Mouse (Mus musculus) heart, postnatal 0 days (tissue): ENCODE measurements around the gene Vmn1r196. TPM values are rescaled to one million over a fixed set of nuclear protein-coding genes. Genes with fewer than 3 reads are reported as not detected.

Experiments used
- ATAC-seq: fragments of 200-750 bp; cut with Nextera tagmentation; 2 replicates; pipeline ENCODE4 v1.8.0; 2017; ENCODE audit warnings: low read depth, moderate number of reproducible peaks, moderate library complexity; ENCODE audit not compliant: insufficient read depth
- DNase-seq: peaks from one replicate; pipeline ENCODE4 v3.0.0-alpha.2; 2016; ENCODE audit warnings: low spot score
- H3K27ac ChIP-seq: fragments of 300-500 bp; sonication (generic); 2 replicates; pipeline ENCODE4 v1.5.1; 2014; ENCODE audit warnings: low read depth, mild to moderate bottlenecking
- H3K27me3 ChIP-seq: fragments of 300-500 bp; sonication (generic); 2 replicates; pipeline ENCODE4 v1.6.1; 2014; ENCODE audit warnings: low read length, mixed read lengths; ENCODE audit not compliant: control insufficient read depth, insufficient read depth
- H3K36me3 ChIP-seq: fragments of 300-500 bp; sonication (generic); replicated peaks from 2 replicates; pipeline ENCODE4 v1.6.1; 2014; ENCODE audit warnings: low read length, mixed read lengths; ENCODE audit not compliant: control insufficient read depth, insufficient read depth
- H3K4me1 ChIP-seq: fragments of 300-500 bp; sonication (generic); 2 replicates; pipeline ENCODE4 v1.6.1; 2014; ENCODE audit warnings: antibody characterized with exemption; ENCODE audit not compliant: control insufficient read depth, insufficient read depth
- H3K4me2 ChIP-seq: fragments of 300-500 bp; sonication (generic); 2 replicates; pipeline ENCODE4 v1.6.1; 2014; ENCODE audit warnings: low read depth, mild to moderate bottlenecking, low read length, moderate library complexity
- H3K4me3 ChIP-seq: fragments of 300-500 bp; sonication (generic); 2 replicates; pipeline ENCODE4 v1.5.1; 2014; ENCODE audit warnings: low read depth, low read length
- H3K9ac ChIP-seq: fragments of 300-500 bp; sonication (generic); replicated peaks from 2 replicates; pipeline ENCODE4 v1.6.1; 2014; ENCODE audit warnings: low read depth, low read length, mixed read lengths
- H3K9me3 ChIP-seq: fragments of 300-500 bp; sonication (generic); replicated peaks from 2 replicates; pipeline ENCODE4 v1.6.1; 2016; ENCODE audit warnings: low read length; ENCODE audit not compliant: control insufficient read depth
- CTCF ChIP-seq: IDR thresholded peaks from 2 replicates; pipeline ENCODE4 v1.5.1; 2016; ENCODE audit warnings: antibody characterized with exemption, control low read depth, low read depth
- EP300 ChIP-seq: IDR thresholded peaks from 2 replicates; pipeline ENCODE4 v1.6.1; 2016; ENCODE audit warnings: antibody characterized with exemption, low read depth
- WGBS: fragments of 180-500 bp; shearing (Covaris S2); extraction: QIAGEN DNeasy Blood & Tissue Kit; methylation state at CpG from one replicate; pipeline ENCODE4 v1.1.7; 2014; 5-methylcytosine and 5-hydroxymethylcytosine counted together
- polyA plus RNA-seq: library from polyadenylated mRNA; unstranded; fragments of >200 nt; fragmentation: Nextera tagmentation; extraction: Ambion mirVana; gene quantifications from 2 replicates; pipeline ENCODE4 v1.2.1, GENCODE M21; 2015
- total RNA-seq: library from RNA; depleted of rRNA; stranded (reverse); fragments of >200 nt; gene quantifications from 2 replicates; pipeline ENCODE4 v1.2.3, GENCODE M21; 2014; ENCODE audit warnings: low replicate concordance; rRNA removed

The Vmn1r196 gene
- total and polyA plus RNA-seq, 2 experiments from 2014 or later, result not detected

GRCm38 (mm10) chr13:22315361-22315760, 25.6 kb downstream of the Vmn1r196 start:
- Histone ChIP-seq H3K36me3 (no peaks in the 10 kb centered on the region), H3K4me2 (no peak overlapping the region), H3K27me3 (no peaks in the 10 kb centered on the region), H3K9me3 (no peaks in the 10 kb centered on the region), H3K4me3 (no peak overlapping the region), H3K4me1 (no peaks in the 10 kb centered on the region), H3K9ac (no peak overlapping the region), H3K27ac (no peak overlapping the region)
- ATAC-seq, result no peak
- 57% methylated on average over 2 of the region's 2 CpGs for WGBS
- DNase-seq, result no peak
- no peak for TF ChIP-seq CTCF

GRCm38 (mm10) chr13:22317366-22317765, 27.6 kb downstream of the Vmn1r196 start:
- no peak overlapping the region for H3K9ac ChIP-seq
- WGBS, result 67% methylated on average over 2 of the region's 2 CpGs
- no peaks in the 10 kb centered on the region for H3K36me3 ChIP-seq
- H3K9me3 ChIP-seq, result no peaks in the 10 kb centered on the region
- H3K4me3 ChIP-seq, result no peak overlapping the region
- ATAC-seq, result no peak
- H3K4me1 ChIP-seq, result no peaks in the 10 kb centered on the region
- TF ChIP-seq EP300, result no peak
- TF ChIP-seq CTCF, result no peak
- H3K4me2 ChIP-seq, result no peak overlapping the region
- no peak for DNase-seq
- no peak overlapping the region for H3K27ac ChIP-seq
- H3K27me3 ChIP-seq, result no peaks in the 10 kb centered on the region

- H3K4me2 ChIP-seq, result no peak overlapping the region
- no peak overlapping the region for H3K27ac ChIP-seq
These were observed 30.4 kb downstream of the Vmn1r196 start for GRCm38 (mm10) chr13:22320091-22320490.

GRCm38 (mm10) chr13:22324289-22324688, 34.6 kb downstream of the Vmn1r196 start, which contains the start of gene Vmn1r197:
Vmn1r197 (plus strand) TSS chr13:22324589.
- Histone ChIP-seq H3K9ac (no peak within 1 kb of the TSS), H3K27ac (no peak within 1 kb of the TSS), H3K36me3 (no peaks in the 10 kb centered on the region), H3K4me3 (no peak within 1 kb of the TSS), H3K4me1 (no peaks in the 10 kb centered on the region), H3K27me3 (no peaks in the 10 kb centered on the region), H3K4me2 (no peak within 1 kb of the TSS), H3K9me3 (no peaks in the 10 kb centered on the region)
- DNase-seq (no peak), ATAC-seq (no peak)
- TF ChIP-seq CTCF (no peak), EP300 (no peak)

More at GRCm38 (mm10) chr13:22320091-22320490, 30.4 kb downstream of the Vmn1r196 start:
- ATAC-seq, result no peak
- TF ChIP-seq EP300 (no peak), CTCF (no peak)
- no peaks in the 10 kb centered on the region for H3K36me3 ChIP-seq
- no peaks in the 10 kb centered on the region for H3K9me3 ChIP-seq
- H3K4me3 ChIP-seq, result no peak overlapping the region
- no peaks in the 10 kb centered on the region for H3K27me3 ChIP-seq
- no peaks in the 10 kb centered on the region for H3K4me1 ChIP-seq
- DNase-seq, result no peak
- H3K9ac ChIP-seq, result no peak overlapping the region

GRCm38 (mm10) chr13:22333269-22333668, 43.5 kb downstream of the Vmn1r196 start:
- Histone ChIP-seq H3K4me2 (no peak overlapping the region), H3K9me3 (no peaks in the 10 kb centered on the region), H3K27ac (no peak overlapping the region), H3K9ac (no peak overlapping the region), H3K27me3 (no peaks in the 10 kb centered on the region), H3K4me3 (no peak overlapping the region), H3K4me1 (no peaks in the 10 kb centered on the region), H3K36me3 (no peaks in the 10 kb centered on the region)
- 52% methylated on average over 2 of the region's 2 CpGs for WGBS
- no peak for ATAC-seq
- TF ChIP-seq CTCF (no peak), EP300 (no peak)
- no peak for DNase-seq

- no peak for ATAC-seq
- WGBS, result 78% methylated on average over 1 of the region's 1 CpGs
- no peak for TF ChIP-seq CTCF
- no peak for TF ChIP-seq EP300
These were observed 45.8 kb downstream of the Vmn1r196 start for GRCm38 (mm10) chr13:22335565-22335964.

More at GRCm38 (mm10) chr13:22335565-22335964, 45.8 kb downstream of the Vmn1r196 start:
- H3K9me3 ChIP-seq, result no peaks in the 10 kb centered on the region
- no peak overlapping the region for H3K4me2 ChIP-seq
- H3K4me1 ChIP-seq, result no peaks in the 10 kb centered on the region
- no peak overlapping the region for H3K9ac ChIP-seq
- H3K36me3 ChIP-seq, result no peaks in the 10 kb centered on the region
- H3K4me3 ChIP-seq, result no peak overlapping the region
- H3K27ac ChIP-seq, result no peak overlapping the region
- no peak for DNase-seq
- no peaks in the 10 kb centered on the region for H3K27me3 ChIP-seq

Other genes starting within 250 kb of the Vmn1r196 start
- 29.3 and 34.1 TPM in 2 replicates for gene Hist1h4i, start 248.6 kb upstream of the Vmn1r196 start, total RNA-seq
- gene Hist1h4i, start 248.6 kb upstream of the Vmn1r196 start, polyA plus RNA-seq, result 4.0 and 4.2 TPM in 2 replicates
- 658 and 1,026 TPM in 2 replicates for gene Hist1h2ag, start 247.0 kb upstream of the Vmn1r196 start, total RNA-seq
- gene Hist1h2ag, start 247.0 kb upstream of the Vmn1r196 start, polyA plus RNA-seq, result 7.6 and 7.9 TPM in 2 replicates
- gene Hist1h2bj, start 246.7 kb upstream of the Vmn1r196 start, total RNA-seq, result 1,225 and 1,316 TPM in 2 replicates
- 1.7 and 3.1 TPM in 2 replicates for gene Hist1h2bj, start 246.7 kb upstream of the Vmn1r196 start, polyA plus RNA-seq
- gene Vmn1r188, start 205.5 kb upstream of the Vmn1r196 start, total RNA-seq, result not detected in 2 replicates
- not detected in 2 replicates for gene Vmn1r188, start 205.5 kb upstream of the Vmn1r196 start, polyA plus RNA-seq
- gene Vmn1r189, start 184.1 kb upstream of the Vmn1r196 start, total RNA-seq, result not detected in 2 replicates
- gene Vmn1r189, start 184.1 kb upstream of the Vmn1r196 start, polyA plus RNA-seq, result not detected in 2 replicates
- gene Vmn1r191, start 106.0 kb upstream of the Vmn1r196 start, total RNA-seq, result not detected in 2 replicates
- gene Vmn1r191, start 106.0 kb upstream of the Vmn1r196 start, polyA plus RNA-seq, result not detected in 2 replicates
- gene Vmn1r192, start 98.8 kb upstream of the Vmn1r196 start, total RNA-seq, result not detected in 2 replicates
- not detected in 2 replicates for gene Vmn1r192, start 98.8 kb upstream of the Vmn1r196 start, polyA plus RNA-seq
- gene Vmn1r193, start 66.8 kb upstream of the Vmn1r196 start, total RNA-seq, result not detected in 2 replicates
- gene Vmn1r193, start 66.8 kb upstream of the Vmn1r196 start, polyA plus RNA-seq, result not detected in 2 replicates
- gene Vmn1r194, start 45.7 kb upstream of the Vmn1r196 start, total RNA-seq, result not detected in 2 replicates
- not detected in 2 replicates for gene Vmn1r194, start 45.7 kb upstream of the Vmn1r196 start, polyA plus RNA-seq
- gene Vmn1r195, start 19.4 kb upstream of the Vmn1r196 start, total RNA-seq, result not detected in 2 replicates
- gene Vmn1r195, start 19.4 kb upstream of the Vmn1r196 start, polyA plus RNA-seq, result not detected in 2 replicates
- not detected in 2 replicates for gene Vmn1r197, start 34.7 kb downstream of the Vmn1r196 start, total RNA-seq
- not detected in 2 replicates for gene Vmn1r197, start 34.7 kb downstream of the Vmn1r196 start, polyA plus RNA-seq
- not detected in 2 replicates for gene Vmn1r198, start 60.4 kb downstream of the Vmn1r196 start, total RNA-seq
- gene Vmn1r198, start 60.4 kb downstream of the Vmn1r196 start, polyA plus RNA-seq, result not detected in 2 replicates
- not detected in 2 replicates for gene Vmn1r199, start 89.9 kb downstream of the Vmn1r196 start, total RNA-seq
- gene Vmn1r199, start 89.9 kb downstream of the Vmn1r196 start, polyA plus RNA-seq, result not detected in 2 replicates
- not detected in 2 replicates for gene Vmn1r200, start 100.5 kb downstream of the Vmn1r196 start, total RNA-seq
- not detected in 2 replicates for gene Vmn1r200, start 100.5 kb downstream of the Vmn1r196 start, polyA plus RNA-seq
- gene Vmn1r201, start 182.0 kb downstream of the Vmn1r196 start, total RNA-seq, result not detected in 2 replicates
- gene Vmn1r201, start 182.0 kb downstream of the Vmn1r196 start, polyA plus RNA-seq, result not detected in 2 replicates
- gene Vmn1r202, start 215.5 kb downstream of the Vmn1r196 start, total RNA-seq, result not detected in 2 replicates
- not detected in 2 replicates for gene Vmn1r202, start 215.5 kb downstream of the Vmn1r196 start, polyA plus RNA-seq
- gene Vmn1r203, start 228.2 kb downstream of the Vmn1r196 start, total RNA-seq, result not detected in 2 replicates
- not detected in 2 replicates for gene Vmn1r203, start 228.2 kb downstream of the Vmn1r196 start, polyA plus RNA-seq